Mouse (Mus musculus) heart, adult 2 months (tissue): ENCODE data around the gene Snx10.

Source experiments
- CTCF ChIP-seq: fragments of 200-600 bp; IDR thresholded peaks from 2 replicates; pipeline ENCODE4 v1.8.1; 2022; ENCODE audit warnings: antibody characterized with exemption, mild to moderate bottlenecking, moderate library complexity
- EP300 ChIP-seq: fragments of 200-500 bp; IDR thresholded peaks from 2 replicates; pipeline ENCODE4 v1.6.1; 2011; ENCODE audit warnings: low read depth, low read length, control low read depth; ENCODE audit not compliant: insufficient read depth
- POLR2A ChIP-seq: fragments of 200-500 bp; IDR thresholded peaks from 2 replicates; pipeline ENCODE4 v1.6.1; 2011; ENCODE audit warnings: mild to moderate bottlenecking, low read depth, low read length, control low read depth; ENCODE audit not compliant: insufficient read depth

DNA sequence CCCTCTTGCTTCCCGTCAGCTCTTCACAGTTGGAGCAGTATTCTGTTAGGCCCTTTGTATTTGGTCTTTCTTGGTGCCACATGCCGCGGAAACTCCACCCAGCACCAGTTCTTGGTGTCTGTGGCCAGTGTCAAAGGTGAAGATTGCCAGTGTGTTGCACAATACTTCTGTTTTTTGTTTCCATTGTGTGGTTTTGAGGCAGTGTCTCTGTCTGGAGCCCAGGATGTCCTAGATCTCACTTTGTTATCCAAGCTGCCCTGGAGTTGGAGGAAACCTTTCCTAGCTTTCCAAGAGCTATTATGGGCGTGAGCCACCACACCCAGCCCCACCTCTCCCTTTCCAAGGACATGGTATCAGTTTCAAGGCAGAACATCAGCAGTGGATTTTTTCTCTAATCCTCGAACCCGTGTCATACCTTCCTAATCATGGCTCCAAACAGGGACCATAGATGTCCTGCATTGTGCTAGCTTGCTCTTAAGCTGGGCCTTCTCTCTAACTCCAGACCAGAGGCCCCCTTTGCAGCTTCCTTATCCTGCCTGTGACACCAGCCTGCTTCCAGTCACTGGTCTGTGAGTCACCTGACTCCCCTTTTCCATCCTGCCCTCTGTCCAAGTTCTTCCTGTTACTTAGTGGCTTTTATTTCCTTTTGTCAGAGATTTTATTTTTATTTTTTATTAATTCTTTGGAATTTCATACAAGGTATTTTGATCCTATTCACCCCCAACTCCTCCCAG lies 9.9 kb downstream of the Snx10 start:
- TF ChIP-seq CTCF (no peak), POLR2A (no peak), EP300 (no peak)
